26 mouse cellular contexts compared by ENCODE assay signal in the genomic region with DNA sequence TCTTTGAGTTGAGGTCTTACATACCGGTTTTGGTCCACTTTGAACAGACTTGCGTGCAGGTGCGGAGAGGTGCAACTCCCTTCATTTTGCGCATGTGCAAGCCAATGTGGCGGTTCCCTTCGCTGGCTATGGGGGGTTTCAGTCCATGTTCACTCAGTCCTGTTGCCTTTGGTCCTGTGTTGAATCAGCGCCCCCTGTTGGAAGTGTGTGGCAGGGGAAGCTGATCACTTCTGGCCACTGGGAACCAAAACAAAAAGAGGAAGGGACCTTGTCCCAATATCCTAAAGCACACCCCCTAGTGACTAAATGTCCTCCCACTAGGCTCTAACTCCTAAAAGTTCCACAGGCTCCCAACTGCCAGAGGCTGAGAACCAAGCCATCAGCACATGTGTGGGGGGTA. TPM values are rescaled to one million over a fixed set of nuclear protein-coding genes. Genes with fewer than 3 reads are reported as not detected.
A peak's percentile ranks its signal among the peaks of the same experiment; 100 is the strongest.
DNase-seq lines count a peak whose midpoint lies in the region; ATAC-seq and TF ChIP-seq lines count a peak whose summit lies in the region.
"Had no signal": no experiment of that assay in that cellular context is flagged by ENCODE, and none has a peak within 500 bp of the region (broad histone marks: within the 10 kb centered on the region; RNA-seq: fewer than 3 reads in every experiment).

No protein-coding gene starts in this region.

- no peak overlapping the region for H3K4me2 ChIP-seq in hindbrain, embryonic 11.5 days (replicated peaks; ENCODE audit: low read depth, low read length)
- H3K4me2 ChIP-seq: embryonic facial prominence, embryonic 15.5 days; heart, embryonic 13.5 days; liver, embryonic 13.5 days had no signal

- no peak overlapping the region for H3K9ac ChIP-seq in hindbrain, embryonic 11.5 days (ENCODE audit: low read depth, low read length)
- H3K9ac ChIP-seq: embryonic facial prominence, embryonic 15.5 days; heart, embryonic 13.5 days; liver, embryonic 13.5 days had no signal

- H3K27ac ChIP-seq in layer of hippocampus, adult 2 months: no peak overlapping the region
- H3K27ac ChIP-seq in hindbrain, embryonic 11.5 days (ENCODE audit: low read depth, low read length): no peak overlapping the region
- H3K27ac ChIP-seq: embryonic facial prominence, embryonic 15.5 days; forebrain, embryonic 10.5 days; heart, embryonic 13.5 days; liver, embryonic 13.5 days had no signal

- no peaks in the 10 kb centered on the region for H3K4me1 ChIP-seq in hindbrain, embryonic 11.5 days (replicated peaks; ENCODE audit: control insufficient read depth, insufficient read depth, low read length)
- H3K4me1 ChIP-seq: embryonic facial prominence, embryonic 15.5 days; forebrain, embryonic 10.5 days; heart, embryonic 13.5 days; liver, embryonic 13.5 days; megakaryocyte, embryonic 14.5 days had no signal

- 86% methylated on average over 7 of the region's 7 CpGs for WGBS in hindbrain, embryonic 11.5 days

- peak; percentile 41 for TF ChIP-seq CTCF in layer of hippocampus, adult 2 months (conservative IDR thresholded peaks at IDR 0.05)

- no peaks in the 10 kb centered on the region for H3K36me3 ChIP-seq in hindbrain, embryonic 11.5 days (ENCODE audit: control insufficient read depth, insufficient read depth, low read length)
- H3K36me3 ChIP-seq: embryonic facial prominence, embryonic 15.5 days; forebrain, embryonic 10.5 days; G1E; heart, embryonic 13.5 days; liver, embryonic 13.5 days had no signal

- no peak overlapping the region for H3K4me3 ChIP-seq in layer of hippocampus, adult 2 months
- no peak overlapping the region for H3K4me3 ChIP-seq in hindbrain, embryonic 11.5 days (ENCODE audit: low read depth, low read length)
- H3K4me3 ChIP-seq: embryonic facial prominence, embryonic 15.5 days; forebrain, embryonic 10.5 days; heart, embryonic 13.5 days; liver, embryonic 13.5 days; megakaryocyte, embryonic 14.5 days had no signal

- H3K9me3 ChIP-seq in hindbrain, embryonic 11.5 days (ENCODE audit: control insufficient read depth, low read length): no peaks in the 10 kb centered on the region
- H3K9me3 ChIP-seq: embryonic facial prominence, embryonic 15.5 days; forebrain, embryonic 10.5 days; G1E; heart, embryonic 13.5 days; liver, embryonic 13.5 days had no signal

- no peak for ATAC-seq in hindbrain, embryonic 11.5 days (ENCODE audit: low FRiP score)
- ATAC-seq: midbrain, embryonic 16.5 days had no signal

- no peak for DNase-seq in layer of hippocampus, adult 2 months (ENCODE audit: low spot score in 2 of 2)
- no peak for DNase-seq in layer of hippocampus, postnatal 10 days (ENCODE audit: low spot score in 2 of 2)
- peak; percentile 8 for DNase-seq in 416B (ENCODE audit: low read depth)
- peak; percentile 28 for DNase-seq in A20 (ENCODE audit: low read depth, low spot score)
- DNase-seq in R1 (ENCODE audit: low read depth, low spot score): peak; percentile 88
- DNase-seq in gastrocnemius, adult 8-10 months (ENCODE audit: low spot score in 2 of 2): no peak
- DNase-seq in hindbrain, embryonic 11.5 days (ENCODE audit: low spot score): no peak
- DNase-seq: cerebellum, postnatal 10 days; embryo, embryonic 11 days; gastrocnemius, postnatal 25 days; heart, postnatal 36 days; kidney, adult 18-20 months; kidney, postnatal 36 days; liver, embryonic 13.5 days; lung, postnatal 14 days; right cerebral cortex, adult 18-20 months had no signal

- no peaks in the 10 kb centered on the region for H3K27me3 ChIP-seq in hindbrain, embryonic 11.5 days (ENCODE audit: control insufficient read depth, insufficient read depth, low read length)
- H3K27me3 ChIP-seq: embryonic facial prominence, embryonic 15.5 days; heart, embryonic 13.5 days; liver, embryonic 13.5 days; megakaryocyte, embryonic 14.5 days had no signal

RNA-seq across cellular contexts. Expression of a gene that starts 6.3 kb away (rescaled TPM):
- not detected for total RNA-seq in layer of hippocampus, adult 2 months (2021)
- total RNA-seq in layer of hippocampus, postnatal 10 days (2021): not detected
- total RNA-seq in gastrocnemius, adult 8-10 months (2022): not detected
- not detected in 2 replicates for polyA plus RNA-seq in hindbrain, embryonic 11.5 days (2014; fragmentation: Nextera tagmentation; extraction: Ambion mirVana)
- total RNA-seq: G1E; gastrocnemius, postnatal 25 days; heart, postnatal 36 days; layer of hippocampus, postnatal 25 days; left cerebral cortex, postnatal 36 days had no signal
- polyA plus RNA-seq: embryonic facial prominence, embryonic 15.5 days; forebrain, embryonic 10.5 days; G1E; heart, embryonic 13.5 days; liver, embryonic 13.5 days; midbrain, embryonic 16.5 days; small intestine, adult 2 months; thymus, postnatal 0 days had no signal

RNA-seq across cellular contexts. Expression of a gene that starts 47.5 kb away (rescaled TPM):
- 100 to 1,000 TPM; 113 to 130 TPM for total RNA-seq in layer of hippocampus, adult 2 months (2021)
- 100 to 1,000 TPM; 111 to 122 TPM for total RNA-seq in layer of hippocampus, postnatal 10 days (2021)
- 10 to 100 TPM; 38.9 to 51.8 (median 45.9) TPM for total RNA-seq in gastrocnemius, adult 8-10 months (2022)
- polyA plus RNA-seq in hindbrain, embryonic 11.5 days (2014; fragmentation: Nextera tagmentation; extraction: Ambion mirVana): 141 and 148 TPM in 2 replicates

RNA-seq across cellular contexts. Expression of a gene that starts 48.8 kb away (rescaled TPM):
- under 1 TPM in 1 of 2 experiments, not detected in 1; 0.44 TPM for total RNA-seq in layer of hippocampus, adult 2 months (2021)
- total RNA-seq in layer of hippocampus, postnatal 10 days (2021): not detected
- not detected for total RNA-seq in gastrocnemius, adult 8-10 months (2022)
- 0.20 and 0.68 TPM in 2 replicates for polyA plus RNA-seq in hindbrain, embryonic 11.5 days (2014; fragmentation: Nextera tagmentation; extraction: Ambion mirVana)
- total RNA-seq: G1E; gastrocnemius, postnatal 25 days; left cerebral cortex, postnatal 36 days had no signal
- polyA plus RNA-seq: G1E had no signal

Comparison
In these comparisons a context has a peak if more than half of its experiments do, and no peak if none do; other contexts are left out.
1. DNase-seq: peak in 416B (single experiment), A20 (single experiment) and R1 (single experiment); none in layer of hippocampus, adult 2 months (0 of 2), layer of hippocampus, postnatal 10 days (0 of 2), gastrocnemius, adult 8-10 months (0 of 2) and hindbrain, embryonic 11.5 days (single experiment).